Mouse (Mus musculus): ENCODE results near the gene Med18.

DNA sequence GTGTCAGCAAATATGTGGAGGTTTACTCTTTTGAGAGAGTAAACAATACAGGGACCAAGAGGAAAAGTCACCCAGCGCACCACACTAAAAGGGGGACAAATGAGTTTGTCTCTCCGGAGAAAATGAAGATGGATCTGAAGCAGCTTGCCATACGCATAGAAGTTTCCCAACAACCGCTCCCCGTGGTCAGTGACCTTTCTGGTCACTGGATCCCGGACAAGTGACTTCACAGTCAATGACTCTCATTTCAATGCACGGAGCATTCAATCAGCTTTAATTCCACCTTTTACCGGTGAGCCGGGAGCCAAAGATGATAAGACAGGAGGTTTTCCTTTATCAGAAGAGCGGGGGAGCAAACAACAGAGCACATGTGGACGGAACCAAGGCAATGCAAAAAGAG lies 25.9 kb downstream of the Med18 start:
- TF ChIP-seq CTCF (IDR thresholded peaks at IDR 0.05; ENCODE audit: low read depth, low read length) (no peak), GATA1 (IDR thresholded peaks at IDR 0.05; ENCODE audit: borderline replicate concordance, low read length) (no peak), TAL1 (conservative IDR thresholded peaks at IDR 0.05; ENCODE audit: low read depth, low read length) (no peak), GATA2 (IDR thresholded peaks at IDR 0.05; ENCODE audit: borderline replicate concordance, low read depth, low read length) (no peak), POLR2AphosphoS5 (IDR thresholded peaks at IDR 0.05; ENCODE audit: insufficient replicate concordance, low read depth, low read length) (no peak)
